Mouse (Mus musculus) MN1 (cell line): ENCODE data around the gene Pqlc2.

Source experiments
- DNase-seq: peaks from one replicate; pipeline ENCODE4 v3.0.0-alpha.2; 2016; ENCODE audit warnings: low spot score

Gene Pqlc2

DNA sequence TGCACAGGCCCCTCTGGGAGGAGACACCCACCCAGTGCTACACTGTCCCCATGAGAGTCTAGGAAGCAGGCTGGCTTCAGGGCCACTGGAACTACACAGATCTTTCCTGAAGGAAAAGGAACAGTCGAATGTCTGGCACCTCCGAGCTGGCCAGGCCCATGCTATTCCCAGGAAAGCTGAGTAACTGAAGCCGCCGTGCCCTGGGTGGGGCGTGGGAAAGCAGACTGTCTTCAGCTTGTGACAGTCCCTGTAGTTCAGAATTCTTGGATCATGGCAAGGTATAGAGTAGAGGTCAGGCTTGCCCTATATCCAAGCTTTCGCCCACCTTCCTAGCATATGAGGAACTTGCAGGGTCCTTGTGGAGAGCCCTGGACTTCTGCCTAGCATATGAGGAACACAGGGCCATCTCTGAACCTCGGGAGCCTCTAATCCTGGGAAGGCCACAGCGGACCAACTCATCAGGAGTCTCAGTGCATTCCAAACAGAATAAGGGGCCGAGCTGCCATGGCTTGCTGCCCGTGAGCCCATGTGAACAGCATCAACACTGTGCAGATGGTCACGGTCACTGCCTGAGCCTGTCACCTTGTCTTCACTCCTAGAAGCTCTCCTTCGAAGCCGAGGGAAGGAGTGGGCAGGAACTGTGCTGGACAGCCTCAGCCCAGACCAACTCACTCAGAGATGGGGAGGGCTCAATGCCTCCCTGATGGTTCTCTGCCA, 44.6 kb downstream of the Pqlc2 start:
- no peak for DNase-seq

DNA sequence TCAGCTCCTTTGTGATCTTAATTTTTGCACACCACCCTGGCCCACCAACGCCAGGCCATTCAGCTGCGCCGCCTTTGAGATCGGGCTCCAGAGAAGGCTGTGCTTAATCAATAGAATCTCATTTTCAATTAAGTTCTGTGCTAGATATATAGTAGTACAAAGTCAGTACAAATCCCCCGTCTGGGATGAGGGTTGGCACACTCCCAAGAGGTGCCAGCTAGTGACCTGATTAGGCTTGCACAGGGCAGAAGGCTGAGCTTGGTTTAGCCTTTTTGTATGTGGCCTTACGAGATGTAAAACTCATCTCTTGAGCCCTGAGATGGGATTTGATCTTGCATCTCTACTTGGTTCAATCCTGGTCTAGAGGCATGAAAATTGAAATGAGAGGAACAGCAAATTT, 47.5 kb downstream of the Pqlc2 start:
- DNase-seq = no peak

DNA sequence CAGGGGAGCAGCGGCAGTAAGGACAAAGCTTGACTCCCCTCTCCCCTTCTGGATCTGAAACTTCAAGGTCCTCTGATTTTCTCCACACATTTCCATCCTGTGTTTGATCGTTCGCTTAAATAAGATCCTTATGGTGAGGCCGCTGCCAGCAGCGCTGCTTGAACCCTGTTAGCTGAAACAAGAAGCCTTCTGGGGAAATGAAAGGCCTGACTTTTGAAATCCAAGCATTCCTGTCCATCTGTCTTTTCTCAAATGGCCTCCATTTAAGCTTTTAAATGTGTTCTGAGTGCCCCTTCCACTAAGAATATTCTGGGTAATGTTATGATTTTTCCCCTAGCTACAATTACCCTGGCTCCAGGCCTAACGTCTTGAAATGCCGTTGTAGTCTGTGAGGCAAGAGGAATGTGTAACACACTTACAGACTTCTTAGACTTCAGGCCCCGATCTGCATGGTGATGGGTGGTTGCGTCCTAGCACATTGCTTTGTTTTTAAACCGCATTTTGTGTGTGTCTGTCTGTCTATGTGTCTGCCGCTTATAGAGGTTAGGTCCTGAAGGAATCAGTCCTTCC, 51.1 kb downstream of the Pqlc2 start:
- DNase-seq = no peak

DNA sequence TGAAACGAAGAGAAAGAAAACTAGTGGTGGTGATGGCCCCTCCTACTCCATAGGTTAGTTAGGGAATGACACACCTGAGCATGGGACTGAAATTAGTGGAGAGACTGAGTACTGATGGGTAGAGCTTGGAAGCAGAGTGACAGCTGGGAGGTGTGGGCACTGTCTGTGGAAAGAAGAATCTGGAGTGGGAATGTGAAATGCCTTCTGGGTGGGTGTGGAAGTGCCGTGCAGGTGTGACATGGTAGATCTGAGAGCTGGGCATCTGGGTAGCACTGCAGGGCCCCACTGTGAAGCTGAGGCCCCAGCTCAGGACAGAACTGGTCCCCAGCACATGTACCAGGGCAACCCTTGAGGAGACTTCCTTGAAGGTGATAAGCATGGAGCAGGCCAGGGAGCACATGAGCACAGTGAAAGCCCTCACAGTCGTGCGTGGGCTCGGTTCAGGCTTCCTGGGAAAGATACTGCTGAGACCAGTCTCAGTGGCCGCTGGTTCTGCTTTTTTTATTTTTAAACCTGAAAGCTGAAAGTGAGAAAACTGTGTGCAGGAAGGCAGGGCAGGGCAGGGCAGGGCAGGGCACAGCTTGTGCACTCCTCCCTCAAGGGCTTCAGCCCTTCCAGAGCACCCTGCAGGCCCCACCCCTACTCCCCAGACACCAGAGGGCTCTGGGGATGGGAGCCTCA, 51.7 kb downstream of the Pqlc2 start:
- DNase-seq = no peak

DNA sequence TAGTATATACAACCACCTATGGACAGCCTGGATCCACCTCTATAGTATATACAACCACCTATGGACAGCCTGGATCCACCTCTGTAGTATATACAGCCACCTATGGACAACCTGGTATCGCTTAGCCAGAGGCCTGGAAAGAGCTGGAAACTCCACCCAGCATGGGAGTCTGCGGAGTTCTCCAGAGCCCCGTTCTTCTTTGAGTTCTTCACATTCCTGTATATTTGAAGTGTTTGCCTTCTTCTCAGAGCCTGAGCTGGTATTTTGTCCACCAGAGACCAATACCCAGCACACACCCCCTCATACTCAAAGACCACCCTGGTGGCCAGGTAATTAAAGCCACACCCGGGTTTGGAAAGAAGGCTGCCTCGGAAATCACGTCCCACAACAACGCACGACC, 53.8 kb downstream of the Pqlc2 start:
- no peak for DNase-seq

DNA sequence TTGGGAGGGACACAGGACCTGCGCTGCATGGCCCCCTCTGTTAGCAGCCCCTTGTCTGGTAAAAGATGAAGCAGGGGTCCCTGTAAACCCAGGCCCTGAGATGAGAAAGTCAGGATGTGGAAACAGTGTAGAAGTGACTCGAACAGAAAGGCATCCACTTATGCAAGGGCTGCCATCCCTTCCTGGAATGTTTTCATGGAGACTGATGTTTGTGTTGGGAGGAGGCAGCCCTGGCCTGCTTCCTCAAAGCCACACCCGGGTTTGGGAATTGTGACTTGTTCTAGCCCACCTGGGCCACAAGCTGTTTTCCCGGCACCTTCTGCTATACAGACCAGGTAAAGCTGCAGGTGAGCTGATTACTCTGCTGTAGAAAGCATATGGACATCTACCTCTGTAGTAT, 54.4 kb downstream of the Pqlc2 start:
- no peak for DNase-seq

DNA sequence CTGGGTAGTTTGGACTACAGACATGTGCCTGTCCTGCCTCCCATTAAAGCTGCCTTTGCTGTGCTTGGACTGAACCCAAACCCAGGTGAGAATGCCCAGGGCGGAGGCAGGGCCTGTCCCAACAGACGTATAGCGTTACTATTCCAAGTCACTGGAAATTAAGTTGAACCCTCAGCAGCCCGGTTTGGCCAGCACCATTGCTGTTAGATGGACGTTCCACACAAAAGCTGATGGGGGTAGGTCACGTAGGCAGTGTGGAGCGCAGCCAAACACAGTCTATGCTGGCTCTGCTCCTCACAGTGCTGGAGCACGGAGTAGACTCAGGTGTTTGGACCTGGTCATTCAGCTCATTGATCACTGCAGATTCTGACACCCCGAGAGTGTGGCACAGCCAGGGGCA, 57.3 kb downstream of the Pqlc2 start:
- no peak for DNase-seq

DNA sequence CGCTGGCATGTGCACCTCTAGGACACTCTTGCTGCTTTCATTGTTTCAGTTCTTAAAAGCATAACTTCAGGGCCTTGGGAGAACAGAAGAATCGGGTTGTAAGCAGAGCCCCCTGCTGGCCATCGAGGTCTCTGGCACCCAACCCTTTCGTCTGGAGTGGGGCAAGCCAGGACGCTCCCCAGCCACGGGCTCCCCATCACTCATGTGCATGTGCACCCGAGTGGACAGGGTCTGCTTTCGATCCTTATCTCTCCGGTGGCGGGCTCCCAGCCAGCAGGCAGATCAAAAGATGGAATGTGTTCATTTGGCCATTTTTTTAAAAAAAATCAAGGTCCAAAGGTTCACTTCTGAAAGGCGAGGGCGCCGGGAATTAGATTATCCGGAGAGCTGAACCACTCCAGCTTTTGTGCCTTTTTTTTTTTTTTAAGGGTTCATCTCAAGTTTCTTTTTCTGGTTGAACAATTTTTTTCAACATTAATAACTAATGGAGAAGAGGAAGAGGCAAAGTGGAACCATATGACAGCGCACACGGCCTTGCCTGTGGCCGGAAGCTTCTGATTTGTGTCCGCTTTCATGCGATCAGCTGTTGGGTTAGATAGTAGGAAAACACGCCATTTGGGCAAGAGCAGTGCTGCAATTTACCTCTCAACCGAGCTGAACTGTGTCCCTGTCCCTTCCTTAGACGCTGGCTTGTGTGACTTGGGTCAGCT, 58.3 kb downstream of the Pqlc2 start:
- peak; percentile 89 for DNase-seq

DNA sequence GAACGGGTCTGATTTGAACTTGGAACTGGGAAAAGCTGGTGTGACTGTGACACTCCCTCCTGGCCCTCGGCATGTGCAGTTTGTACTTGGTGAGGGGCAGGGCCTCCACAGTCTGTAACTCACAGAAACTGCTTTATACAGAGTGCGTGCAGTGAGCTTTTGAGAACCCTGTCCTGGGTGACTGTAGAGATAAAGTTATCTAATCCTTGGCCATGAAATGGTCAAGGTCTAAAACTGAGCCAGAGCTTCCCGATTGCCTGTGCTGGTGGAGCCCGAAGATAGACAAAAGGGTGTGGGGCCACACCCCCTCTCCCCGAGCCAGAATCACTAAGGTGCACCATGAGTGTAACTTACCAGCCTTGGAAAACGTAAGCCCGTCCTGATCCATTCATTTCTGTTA, 59.6 kb downstream of the Pqlc2 start:
- DNase-seq = no peak

DNA sequence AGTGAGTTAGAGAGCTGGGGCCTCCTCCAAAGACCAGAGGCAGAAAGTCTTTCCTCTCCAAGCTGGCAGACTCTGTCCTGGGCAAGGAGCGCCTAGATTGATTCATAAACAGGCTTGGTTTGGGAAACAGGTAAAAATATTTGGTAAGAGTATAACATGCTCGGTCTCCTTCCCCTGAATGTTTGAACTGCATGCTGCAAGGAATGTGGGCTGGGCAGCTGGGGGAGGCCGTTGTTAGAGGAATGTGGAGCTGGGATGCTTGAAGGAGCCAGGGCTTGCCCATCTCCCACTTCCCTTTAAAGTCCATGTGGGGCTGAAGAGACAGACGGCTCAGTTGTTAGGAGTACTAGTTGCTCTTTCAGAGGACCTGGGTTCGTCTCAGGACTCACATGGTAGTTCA, 60.5 kb downstream of the Pqlc2 start:
- DNase-seq = no peak

DNA sequence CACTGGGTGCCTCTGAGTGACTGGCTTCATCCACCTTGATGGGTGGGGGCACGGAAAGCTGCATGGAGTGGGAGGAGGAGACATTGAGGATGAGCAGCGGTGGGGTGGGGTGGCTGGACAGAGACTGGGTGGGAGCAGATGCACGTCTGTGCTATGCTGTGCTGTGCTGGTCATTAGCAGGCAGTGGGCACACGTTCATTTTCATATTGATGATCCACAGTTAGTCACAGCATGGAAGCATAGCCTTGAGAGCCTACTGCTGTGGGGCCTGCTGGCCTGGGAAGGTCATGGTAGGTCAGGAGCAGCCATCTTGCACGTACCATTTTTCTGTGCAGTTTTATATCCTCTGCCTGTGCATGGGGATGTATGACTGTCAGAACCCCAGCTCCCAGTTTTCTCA, 61.8 kb downstream of the Pqlc2 start:
- no peak for DNase-seq

DNA sequence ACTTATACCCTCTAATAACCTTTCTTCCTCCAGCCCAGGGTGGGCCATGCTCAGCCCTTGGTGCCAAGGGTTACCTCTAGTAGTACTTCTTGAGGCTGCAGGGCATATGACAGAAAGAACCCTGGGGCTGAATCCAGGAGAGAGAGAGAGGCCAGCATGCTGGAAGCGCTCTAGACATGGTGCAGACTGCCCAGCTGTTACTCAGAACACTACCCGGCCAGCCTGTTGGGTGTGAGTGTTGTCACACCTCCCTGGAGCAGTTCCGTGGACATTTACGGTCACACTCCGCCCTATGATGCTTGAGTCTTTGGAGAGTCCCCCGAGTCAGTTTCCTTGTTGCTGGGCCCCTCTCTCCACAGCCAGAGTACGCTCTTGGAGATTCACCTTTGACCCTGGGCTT, 62.5 kb downstream of the Pqlc2 start:
- no peak for DNase-seq

DNA sequence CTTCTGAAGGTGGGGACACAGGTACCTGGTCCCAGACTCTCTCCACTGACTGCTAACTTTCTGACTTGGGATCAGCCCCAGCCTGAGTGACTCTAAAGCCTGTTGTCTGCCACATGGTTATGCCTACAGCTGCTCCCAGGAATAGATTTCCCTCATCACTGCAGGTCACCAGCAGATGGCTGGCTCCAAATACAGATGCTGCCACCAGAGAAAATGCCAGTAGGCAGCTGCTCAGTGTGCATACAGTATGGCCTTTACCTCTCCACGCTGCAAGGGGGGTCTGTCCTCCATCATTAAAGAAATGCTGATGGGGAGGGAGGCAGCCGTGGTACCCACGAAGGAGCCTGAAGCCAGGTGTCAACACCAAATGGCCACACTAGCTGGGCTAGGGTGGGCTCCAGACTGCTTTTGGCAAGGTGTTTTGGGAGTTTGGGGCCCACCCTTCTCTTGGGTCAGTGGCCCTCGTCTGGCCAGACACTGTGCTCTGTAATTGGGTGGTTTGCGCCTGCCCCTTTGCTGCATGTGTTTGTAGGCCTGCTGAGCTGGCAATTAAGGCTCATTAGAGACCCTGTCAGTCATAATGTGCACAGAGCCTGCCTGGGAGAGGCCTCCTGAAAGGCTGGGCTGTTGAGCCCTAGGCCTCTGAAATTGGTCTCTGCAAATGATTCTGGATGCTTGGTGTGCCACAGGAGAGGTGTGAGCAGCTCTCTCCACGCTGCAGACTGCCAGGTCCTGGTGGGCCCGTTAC, 64.2 kb downstream of the Pqlc2 start:
- DNase-seq = peak; percentile 55

DNA sequence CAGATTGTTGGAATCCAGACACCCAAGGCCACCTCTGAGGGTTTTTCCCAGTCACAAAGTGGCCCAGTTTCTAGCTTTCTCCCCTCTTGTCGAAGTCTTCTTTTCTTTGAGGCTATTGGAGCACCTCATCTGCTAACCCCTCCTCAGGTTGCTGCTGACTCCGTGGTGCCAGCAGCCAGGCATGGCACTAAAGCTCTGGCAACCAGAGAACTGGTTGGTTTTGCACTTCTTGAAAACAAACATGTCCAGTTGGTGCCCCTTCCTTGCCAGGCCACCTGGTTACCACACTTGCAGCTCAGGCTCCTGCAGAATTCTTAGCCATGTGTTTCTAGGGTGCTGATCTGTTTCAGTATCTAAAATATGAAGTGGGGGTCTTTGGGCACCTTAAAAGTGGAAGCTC, 65.0 kb downstream of the Pqlc2 start:
- DNase-seq = no peak

DNA sequence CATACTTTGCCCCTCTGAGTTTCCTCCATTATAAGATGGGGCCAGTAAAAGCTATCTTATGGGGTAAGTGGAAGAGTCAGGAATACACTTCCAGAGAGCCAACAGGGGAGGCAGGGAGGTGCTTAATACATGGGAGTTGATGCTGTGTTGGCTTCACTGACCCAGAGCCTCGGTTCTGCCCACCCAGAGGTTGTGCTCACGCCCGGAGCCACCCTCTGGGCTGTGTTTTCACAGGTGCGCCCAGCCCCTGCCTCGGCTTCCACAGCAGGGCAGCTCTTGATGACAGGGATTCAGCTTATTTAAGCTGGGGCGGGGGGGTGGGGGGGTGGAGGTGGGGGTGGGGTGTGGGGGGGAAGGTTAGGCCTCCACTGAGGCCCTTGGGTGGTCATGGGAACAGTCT, 65.7 kb downstream of the Pqlc2 start:
- DNase-seq = no peak

DNA sequence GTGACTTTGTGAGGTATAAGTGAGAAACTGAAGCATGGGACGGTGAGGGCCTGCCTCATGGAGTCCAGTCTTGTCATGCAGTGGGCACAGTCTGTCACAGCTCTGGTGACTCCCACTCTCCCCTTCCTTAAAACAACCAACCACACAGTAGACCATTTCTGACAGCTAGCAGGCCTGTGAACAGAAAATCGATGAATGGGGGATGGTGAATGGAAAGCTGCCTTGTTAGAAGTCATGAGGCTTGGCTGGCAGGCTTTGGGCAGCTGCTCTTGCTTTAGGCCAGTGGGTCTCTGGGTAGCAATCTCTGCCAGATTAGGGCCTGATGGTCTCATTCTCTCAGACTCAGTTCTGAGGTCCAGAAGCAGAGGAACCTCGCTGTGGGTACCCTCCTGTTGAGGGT, 66.3 kb downstream of the Pqlc2 start:
- peak; percentile 49 for DNase-seq
